Mouse (Mus musculus): Measurements from ENCODE around the gene Gm39115. TPM values are rescaled to one million over a fixed set of nuclear protein-coding genes. Genes with fewer than 3 reads are reported as not detected.

Gm39115 gene
- polyA plus RNA-seq, 1 experiment = not detected

DNA sequence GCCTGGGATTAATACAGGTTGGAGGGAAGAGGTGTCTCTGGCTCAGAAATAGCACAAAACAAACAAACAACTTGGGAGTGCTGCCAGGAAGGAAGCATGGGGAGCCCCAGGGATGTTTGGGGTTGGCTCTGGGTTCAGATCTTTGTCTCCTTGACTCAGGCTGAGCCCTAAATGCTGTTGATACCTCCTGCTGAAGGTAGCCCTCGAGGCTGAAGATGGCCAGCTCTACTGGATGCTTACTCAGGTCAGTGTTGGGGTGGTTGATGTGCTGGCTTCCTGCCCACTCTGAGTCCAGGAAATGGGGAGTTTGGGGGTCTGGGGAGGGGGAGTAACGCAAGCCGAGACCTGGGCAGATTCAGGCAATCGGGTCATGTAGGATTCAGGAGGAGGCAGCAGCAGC is 39.1 kb downstream of the Gm39115 start:
- Histone ChIP-seq H3K27ac (ENCODE audit: insufficient read depth, low read depth, low read length) (no peak overlapping the region), H3K36me3 (ENCODE audit: control insufficient read depth, insufficient read depth, low read length) (no peaks in the 10 kb centered on the region), H3K27me3 (replicated peaks; ENCODE audit: control insufficient read depth, insufficient read depth, low read length) (no peaks in the 10 kb centered on the region), H3K4me3 (ENCODE audit: insufficient read depth, low read depth, low read length) (no peak overlapping the region), H3K4me1 (ENCODE audit: control insufficient read depth, insufficient read depth, low read length) (no peaks in the 10 kb centered on the region)
- DNase-seq = no peak
- 64% methylated on average over 4 of the region's 4 CpGs for WGBS
- no peak for TF ChIP-seq POLR2A (IDR thresholded peaks at IDR 0.05; ENCODE audit: low read depth, low read length)
- TF ChIP-seq CTCF (conservative IDR thresholded peaks at IDR 0.05; ENCODE audit: insufficient read depth, insufficient read length, low read depth, low read length) = no peak

DNA sequence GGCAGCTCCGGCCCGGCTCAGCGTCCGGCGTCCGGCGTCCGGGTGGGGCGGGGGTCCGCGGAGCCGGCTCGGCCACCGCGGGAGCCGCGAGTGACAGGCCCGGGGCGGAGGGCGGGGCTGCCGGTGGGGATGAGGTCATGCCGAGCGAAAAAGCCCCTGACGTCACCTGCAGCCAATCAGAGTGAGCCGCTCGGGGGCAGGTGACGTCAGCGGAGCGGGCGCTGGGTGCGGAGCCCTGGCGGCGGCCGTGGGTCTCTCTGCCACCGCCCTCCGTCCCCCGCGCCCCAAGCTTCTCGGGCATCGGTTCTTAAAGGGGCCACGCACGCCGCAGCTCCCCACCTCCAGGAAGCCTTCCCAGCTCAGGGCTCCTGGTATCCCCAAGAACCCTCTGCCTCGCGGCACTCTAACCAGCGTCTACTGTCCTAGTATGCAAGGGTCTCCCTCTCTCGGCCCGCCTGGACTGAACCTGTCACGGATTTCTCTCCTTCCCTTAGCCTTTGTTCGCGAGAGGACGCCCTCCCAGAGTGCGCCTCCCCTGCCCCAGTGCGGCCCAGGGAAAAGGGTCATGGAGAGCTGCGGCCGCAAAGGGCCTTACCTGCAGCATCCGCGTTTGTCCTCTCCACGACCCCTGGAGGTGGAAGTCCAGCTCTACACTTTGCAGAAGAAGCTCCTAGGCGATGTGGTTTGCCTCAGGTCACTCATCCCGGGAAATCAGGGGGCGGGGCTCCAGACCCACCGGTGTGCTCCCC is 40.5 kb downstream of the Gm39115 start, which contains the start of gene Dusp8:
Gene Dusp8, minus strand, starts transcription at position 661 of the 749 bp plus-strand sequence.
- H3K36me3 ChIP-seq (ENCODE audit: control insufficient read depth, insufficient read depth, low read length) = no peaks in the 10 kb centered on the region
- no peaks in the 10 kb centered on the region for H3K27me3 ChIP-seq (replicated peaks; ENCODE audit: control insufficient read depth, insufficient read depth, low read length)
- 0 out of 2 replicates have a peak within 1 kb of the TSS, but pooled peaks have one; percentile 4 for H3K27ac ChIP-seq (ENCODE audit: insufficient read depth, low read depth, low read length)
- peak within 1 kb of the TSS; percentile 52 for H3K4me3 ChIP-seq (ENCODE audit: insufficient read depth, low read depth, low read length)
- peak; percentile 91 for DNase-seq
- TF ChIP-seq CTCF (conservative IDR thresholded peaks at IDR 0.05; ENCODE audit: insufficient read depth, insufficient read length, low read depth, low read length) (no peak), POLR2A (IDR thresholded peaks at IDR 0.05; ENCODE audit: low read depth, low read length) (no peak)
- H3K4me1 ChIP-seq (ENCODE audit: control insufficient read depth, insufficient read depth, low read length) = no peaks in the 10 kb centered on the region
- 4% methylated on average over 61 of the region's 63 CpGs for WGBS

DNA sequence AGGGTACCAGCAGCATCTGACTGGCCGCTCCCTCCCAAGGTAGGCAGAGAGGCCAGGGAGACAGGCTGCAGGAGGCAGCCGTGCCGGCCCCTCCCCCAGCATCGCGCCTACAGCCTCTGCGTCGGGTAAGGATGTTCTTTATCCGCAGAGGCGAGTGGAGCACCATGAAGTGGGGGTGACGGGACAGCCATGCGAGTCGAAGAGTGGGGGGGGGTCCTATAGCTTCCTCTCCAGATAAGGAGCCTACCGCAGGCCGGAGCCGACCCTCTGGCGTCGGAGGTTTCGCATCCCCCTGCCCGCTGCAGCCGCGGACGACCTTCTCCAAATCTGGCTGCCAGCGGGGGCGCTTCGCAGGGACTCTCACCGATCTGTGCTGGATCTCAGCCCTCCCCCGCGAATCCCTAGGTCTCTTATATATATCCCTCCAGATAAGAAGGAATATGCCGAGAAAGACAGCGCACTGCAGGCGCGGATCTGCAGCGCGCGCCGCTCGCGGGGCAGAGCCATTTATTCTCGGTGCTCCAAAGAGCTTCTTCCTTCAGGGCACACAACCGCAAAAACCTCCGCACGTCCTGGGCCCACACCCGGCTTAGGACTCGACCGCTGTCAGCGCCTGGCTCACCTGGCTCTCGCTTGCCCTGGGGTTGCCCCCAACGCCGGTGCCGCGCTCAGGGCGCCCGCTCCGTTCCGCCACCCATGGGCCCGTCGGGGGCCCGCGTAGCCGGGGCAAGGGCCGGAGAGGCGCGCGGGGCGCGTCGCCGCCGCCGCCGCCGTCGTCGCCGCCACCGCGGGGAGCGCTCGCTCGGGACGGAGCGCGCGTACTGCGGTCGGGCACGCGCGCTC is 41.3 kb downstream of the Gm39115 start:
- TF ChIP-seq CTCF (conservative IDR thresholded peaks at IDR 0.05; ENCODE audit: insufficient read depth, insufficient read length, low read depth, low read length) = no peak
- TF ChIP-seq POLR2A (IDR thresholded peaks at IDR 0.05; ENCODE audit: low read depth, low read length) = no peak
- 3% methylated on average over 89 of the region's 89 CpGs for WGBS
- Histone ChIP-seq H3K36me3 (ENCODE audit: control insufficient read depth, insufficient read depth, low read length) (no peaks in the 10 kb centered on the region), H3K4me3 (ENCODE audit: insufficient read depth, low read depth, low read length) (peak overlapping the region; percentile 52), H3K27ac (ENCODE audit: insufficient read depth, low read depth, low read length) (no peak overlapping the region), H3K4me1 (ENCODE audit: control insufficient read depth, insufficient read depth, low read length) (no peaks in the 10 kb centered on the region), H3K27me3 (replicated peaks; ENCODE audit: control insufficient read depth, insufficient read depth, low read length) (no peaks in the 10 kb centered on the region)
- peak; percentile 15 for DNase-seq

DNA sequence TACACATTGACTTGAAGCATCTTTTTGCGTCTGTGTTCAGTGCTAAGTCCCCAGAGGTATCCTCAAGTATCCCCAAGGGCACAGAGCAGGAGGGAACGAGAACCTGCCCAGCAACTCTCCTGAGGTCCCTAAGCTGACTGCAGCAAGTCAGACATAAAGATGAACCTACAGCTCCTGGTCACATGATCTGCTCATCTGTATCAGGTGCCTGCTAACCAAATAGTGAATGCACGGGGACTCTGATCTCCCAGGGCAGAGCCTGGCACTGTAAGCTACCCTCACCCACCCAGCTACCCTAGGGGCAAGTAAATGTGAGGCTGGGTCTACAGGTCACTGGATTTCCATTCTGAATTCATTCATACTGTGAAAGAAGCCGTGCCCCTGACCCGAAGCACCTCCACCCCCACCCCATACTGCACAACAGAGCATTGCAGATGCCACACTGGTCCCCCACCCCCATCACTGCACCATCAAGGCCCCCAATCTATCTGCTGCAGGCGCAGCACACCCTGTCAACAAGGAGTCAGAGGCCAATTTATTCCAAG is 42.1 kb downstream of the Gm39115 start:
- Histone ChIP-seq H3K4me3 (ENCODE audit: insufficient read depth, low read depth, low read length) (peak overlapping the region; percentile 52), H3K27me3 (replicated peaks; ENCODE audit: control insufficient read depth, insufficient read depth, low read length) (no peaks in the 10 kb centered on the region)
- WGBS = 46% methylated on average over 6 of the region's 6 CpGs

DNA sequence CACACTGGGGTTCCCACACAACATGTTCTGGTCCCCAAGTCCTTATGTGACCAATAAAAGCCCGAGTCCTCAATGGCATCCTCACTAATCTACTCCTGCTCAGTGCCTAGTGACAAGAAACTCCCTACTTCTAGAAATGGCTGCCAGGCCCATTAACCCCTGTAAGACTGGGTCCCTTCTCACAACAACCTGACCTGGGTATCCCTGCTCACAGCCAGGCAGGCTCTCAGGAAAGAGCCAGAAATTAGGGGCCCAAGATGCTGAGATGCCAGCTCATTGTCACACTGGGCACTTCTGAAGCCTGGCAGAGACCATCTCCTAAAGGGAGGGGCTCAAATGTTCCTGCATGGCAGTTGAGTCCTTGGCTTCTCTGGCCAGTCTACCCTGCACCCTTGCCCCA is 42.8 kb downstream of the Gm39115 start:
- H3K27me3 ChIP-seq (replicated peaks; ENCODE audit: control insufficient read depth, insufficient read depth, low read length) = no peaks in the 10 kb centered on the region
- 70% methylated on average over 1 of the region's 1 CpGs for WGBS

More for the DNA sequence above, 42.1 kb downstream of the Gm39115 start:
- Histone ChIP-seq H3K27ac (ENCODE audit: insufficient read depth, low read depth, low read length) (no peak overlapping the region), H3K4me1 (ENCODE audit: control insufficient read depth, insufficient read depth, low read length) (no peaks in the 10 kb centered on the region), H3K36me3 (ENCODE audit: control insufficient read depth, insufficient read depth, low read length) (no peaks in the 10 kb centered on the region)
- no peak for DNase-seq
- no peak for TF ChIP-seq POLR2A (IDR thresholded peaks at IDR 0.05; ENCODE audit: low read depth, low read length)
- no peak for TF ChIP-seq CTCF (conservative IDR thresholded peaks at IDR 0.05; ENCODE audit: insufficient read depth, insufficient read length, low read depth, low read length)

DNA sequence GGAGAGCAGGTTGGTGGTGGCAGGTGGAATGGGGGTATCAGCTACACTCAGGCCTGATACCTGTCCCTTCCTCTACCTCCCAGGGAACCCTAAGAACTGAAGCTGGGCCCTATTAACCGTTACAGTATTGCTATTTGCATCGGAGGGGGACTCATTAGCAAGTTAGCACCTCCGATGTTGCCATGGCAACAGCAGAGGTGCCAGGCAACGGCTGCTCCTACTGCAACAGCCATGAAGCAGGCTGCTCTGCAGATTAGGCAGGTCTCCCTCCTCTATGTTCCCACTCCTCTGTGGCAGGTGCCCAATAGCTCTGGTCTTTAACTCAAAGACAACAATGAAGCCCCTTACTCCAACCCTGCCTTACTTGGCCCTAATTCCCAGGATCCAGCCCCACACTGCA is 44.0 kb downstream of the Gm39115 start:
- Histone ChIP-seq H3K4me3 (ENCODE audit: insufficient read depth, low read depth, low read length) (no peak overlapping the region), H3K36me3 (ENCODE audit: control insufficient read depth, insufficient read depth, low read length) (no peaks in the 10 kb centered on the region), H3K27ac (ENCODE audit: insufficient read depth, low read depth, low read length) (no peak overlapping the region), H3K4me1 (ENCODE audit: control insufficient read depth, insufficient read depth, low read length) (no peaks in the 10 kb centered on the region), H3K27me3 (replicated peaks; ENCODE audit: control insufficient read depth, insufficient read depth, low read length) (no peaks in the 10 kb centered on the region)
- TF ChIP-seq CTCF (conservative IDR thresholded peaks at IDR 0.05; ENCODE audit: insufficient read depth, insufficient read length, low read depth, low read length) (no peak), POLR2A (IDR thresholded peaks at IDR 0.05; ENCODE audit: low read depth, low read length) (no peak)
- 31% methylated on average over 4 of the region's 4 CpGs for WGBS
- DNase-seq = no peak

More for the DNA sequence above, 42.8 kb downstream of the Gm39115 start:
- Histone ChIP-seq H3K4me3 (ENCODE audit: insufficient read depth, low read depth, low read length) (no peak overlapping the region), H3K4me1 (ENCODE audit: control insufficient read depth, insufficient read depth, low read length) (no peaks in the 10 kb centered on the region), H3K27ac (ENCODE audit: insufficient read depth, low read depth, low read length) (no peak overlapping the region), H3K36me3 (ENCODE audit: control insufficient read depth, insufficient read depth, low read length) (no peaks in the 10 kb centered on the region)
- no peak for DNase-seq
- TF ChIP-seq CTCF (conservative IDR thresholded peaks at IDR 0.05; ENCODE audit: insufficient read depth, insufficient read length, low read depth, low read length) (no peak), POLR2A (IDR thresholded peaks at IDR 0.05; ENCODE audit: low read depth, low read length) (no peak)

Data from kidney, adult 2 months (tissue).